Mouse (Mus musculus) brain, embryonic 14.5 days (tissue): ENCODE measurements around the gene Fra10ac1.

ENCODE experiments used
- CTCF ChIP-seq: fragments of 200-500 bp; IDR thresholded peaks from 2 replicates; pipeline ENCODE4 v1.5.1; 2012; ENCODE audit warnings: inconsistent platforms, mild to moderate bottlenecking, moderate library complexity, borderline replicate concordance; ENCODE audit not compliant: insufficient read depth, insufficient read length; ENCODE audit errors: extremely low read depth
- POLR2A ChIP-seq: fragments of 200-500 bp; IDR thresholded peaks from 2 replicates; pipeline ENCODE4 v1.6.1; 2012; ENCODE audit warnings: mild to moderate bottlenecking, inconsistent platforms, borderline replicate concordance; ENCODE audit not compliant: poor library complexity, insufficient read depth, insufficient read length, severe bottlenecking; ENCODE audit errors: extremely low read depth

DNA sequence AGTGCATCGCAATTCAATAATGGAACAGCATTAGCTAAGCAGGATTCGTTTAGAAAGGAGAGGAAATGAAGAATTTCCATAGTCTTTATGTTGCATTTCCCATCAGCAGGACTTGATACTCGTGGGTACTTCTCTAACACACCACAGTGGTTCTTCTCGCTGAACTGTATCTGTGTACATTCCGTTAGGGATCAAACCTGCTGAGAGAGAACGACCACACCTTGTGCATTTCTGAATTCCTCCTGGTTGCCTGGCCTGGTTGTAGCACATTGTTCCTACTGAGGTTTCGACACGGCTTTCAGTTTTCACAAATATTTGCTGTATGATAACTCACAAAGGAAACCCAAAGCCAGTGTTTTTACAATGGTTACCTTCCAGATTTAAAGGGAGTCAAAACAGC is 20.8 kb upstream of the Fra10ac1 start:
- TF ChIP-seq CTCF, result no peak
- TF ChIP-seq POLR2A, result no peak
